Mouse (Mus musculus) NIH3T3 (cell line): Measurements from ENCODE around the gene Msi2.

Source experiments
- DNase-seq: peaks from one replicate; pipeline ENCODE4 v3.0.0-alpha.2; 2012; ENCODE audit warnings: low read depth

Gene Msi2

GRCm38 (mm10) chr11:88560634-88561033 is 157.7 kb downstream of the Msi2 start:
- no peak for DNase-seq

DNA sequence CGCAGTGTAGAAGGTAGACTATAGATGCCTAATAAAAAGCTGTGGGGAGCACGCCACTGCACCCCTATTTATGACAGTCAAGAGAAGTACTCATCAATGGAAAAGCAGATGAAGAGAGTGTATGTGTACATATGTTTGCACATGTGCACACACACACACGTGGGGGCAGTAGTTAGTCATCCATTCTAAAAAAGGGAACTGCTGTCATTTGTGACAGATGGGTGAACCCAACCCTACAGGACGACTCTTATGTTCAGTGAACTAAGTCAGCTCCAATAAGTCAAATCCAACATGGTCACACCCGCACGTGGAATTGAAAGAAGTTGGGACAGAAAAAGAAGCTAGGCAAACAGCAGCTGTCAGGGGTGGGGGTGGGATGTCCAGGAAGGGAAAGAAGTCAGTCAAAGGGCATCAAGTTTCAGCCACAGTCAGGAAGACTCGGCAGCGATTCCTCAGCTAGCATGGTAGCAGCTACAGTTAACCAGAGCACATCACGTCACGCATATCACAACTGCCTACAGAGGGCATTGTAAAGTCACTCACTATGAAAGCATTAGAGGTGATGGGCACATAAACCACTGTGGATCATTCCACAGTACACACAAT is 158.8 kb downstream of the Msi2 start:
- DNase-seq: no peak

DNA sequence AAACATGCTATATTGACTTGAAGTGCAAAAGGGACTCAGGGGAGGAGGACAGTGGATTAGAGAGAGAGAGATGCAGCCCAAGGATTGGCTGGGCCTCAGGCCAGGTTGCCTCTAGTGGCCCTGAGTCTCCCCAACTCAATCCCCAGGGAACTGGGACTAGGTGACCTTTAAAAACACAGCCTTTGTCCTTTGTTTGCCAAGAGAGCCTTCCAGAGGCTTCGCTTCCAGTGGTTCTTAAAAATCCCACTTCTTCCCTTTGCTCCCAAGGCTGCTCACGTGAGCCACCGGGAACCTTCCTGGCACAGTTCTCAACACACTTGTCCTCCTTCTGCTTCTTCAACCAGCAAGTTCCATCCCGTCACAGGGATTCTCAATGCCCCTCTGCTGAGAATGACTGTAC is 159.6 kb downstream of the Msi2 start:
- DNase-seq: no peak

- no peak for DNase-seq
Measured at GRCm38 (mm10) chr11:88557828-88558580, 160.3 kb downstream of the Msi2 start.

- no peak for DNase-seq
Measured at GRCm38 (mm10) chr11:88557116-88557768, 161.1 kb downstream of the Msi2 start.

DNA sequence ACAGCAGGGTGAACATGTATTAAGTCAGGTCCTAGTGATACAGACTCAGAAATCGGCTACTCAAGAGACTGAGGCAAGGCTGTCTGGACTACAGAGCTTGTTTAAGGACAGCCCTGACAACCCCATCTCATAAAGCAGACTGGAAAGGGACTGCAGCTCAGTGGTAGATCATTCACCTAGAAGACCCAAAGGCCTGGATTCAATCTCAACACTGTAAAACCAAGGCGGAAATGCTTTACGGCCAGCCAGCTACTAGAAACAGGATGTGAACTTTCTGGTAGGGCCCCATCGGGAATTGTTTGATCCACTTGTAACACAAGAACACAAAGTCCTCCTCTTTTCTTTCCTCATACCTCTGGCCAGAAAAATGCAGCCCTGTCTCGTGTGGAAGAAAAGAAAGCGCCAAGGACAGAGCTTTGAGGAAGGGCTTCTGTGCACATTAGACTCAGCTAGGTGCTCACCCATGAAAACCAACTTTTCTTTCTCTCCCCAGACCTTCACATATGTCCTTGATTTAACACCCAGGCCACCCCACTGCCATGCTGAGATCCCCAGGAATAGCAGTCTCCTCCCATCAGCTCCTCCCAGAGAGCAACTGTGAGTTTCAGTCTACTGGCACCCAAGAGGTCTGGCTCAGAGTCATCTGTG is 162.3 kb downstream of the Msi2 start:
- no peak for DNase-seq

- no peak for DNase-seq
Measured at GRCm38 (mm10) chr11:88555232-88555818, 163.0 kb downstream of the Msi2 start.

DNA sequence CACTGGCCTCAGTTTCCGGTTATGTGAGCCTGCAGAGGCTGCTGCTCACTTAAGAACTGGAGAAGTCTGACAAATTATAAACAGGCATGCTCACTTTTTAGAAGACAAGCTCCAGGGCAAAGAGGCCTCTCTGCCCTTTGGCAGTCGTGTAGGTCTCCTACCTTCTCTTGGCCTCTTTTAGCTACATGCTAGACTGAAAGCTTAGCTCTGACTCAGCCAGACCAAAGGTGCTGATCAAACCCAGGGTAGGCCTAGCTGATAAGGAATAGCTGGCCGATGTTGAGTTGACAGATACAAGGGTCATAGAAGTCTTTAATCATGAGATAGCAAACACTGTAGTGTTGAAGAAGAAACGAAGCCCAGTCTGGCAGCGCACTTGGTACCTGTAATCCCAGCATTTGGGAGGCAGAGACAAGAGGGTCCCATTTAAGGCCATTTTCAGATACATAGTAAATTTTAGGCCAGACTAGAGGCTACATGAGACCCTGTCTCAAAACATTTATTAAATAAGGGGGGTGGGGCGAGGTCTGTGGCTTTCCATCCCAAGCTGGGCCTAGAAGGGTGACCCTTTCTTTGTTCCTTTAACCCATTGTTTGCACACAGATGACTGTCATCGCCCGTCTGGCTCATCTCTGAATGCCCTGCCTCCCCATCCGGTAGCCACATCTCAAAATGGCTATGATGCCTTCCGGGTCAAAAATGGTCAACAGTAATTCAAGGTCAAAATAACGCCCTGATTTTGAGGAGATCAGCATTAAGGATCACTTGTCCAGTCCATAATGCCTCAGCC is 164.6 kb downstream of the Msi2 start:
- DNase-seq: no peak

DNA sequence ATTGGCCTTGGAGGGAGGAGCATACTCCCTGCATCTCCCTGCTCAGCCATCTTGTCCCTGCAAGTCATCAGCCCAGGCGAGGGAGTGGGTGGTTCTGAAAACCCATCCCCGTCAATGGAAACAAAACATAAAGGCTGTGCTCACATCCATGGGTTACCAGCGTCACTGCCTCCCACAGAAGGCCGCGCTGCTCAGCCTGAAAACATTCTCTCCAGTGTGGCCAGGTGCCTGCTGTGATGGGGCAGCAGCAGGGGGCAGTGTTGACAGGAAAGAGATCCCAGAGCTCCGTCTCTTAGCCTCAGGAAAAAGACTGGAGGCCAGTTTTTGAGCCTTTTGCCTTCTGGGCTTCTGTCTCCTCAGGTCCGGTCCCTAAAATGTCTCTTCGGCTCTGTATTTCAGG is 165.3 kb downstream of the Msi2 start:
- DNase-seq: peak; percentile 78

- DNase-seq: no peak
Measured at GRCm38 (mm10) chr11:88552385-88552784, 165.9 kb downstream of the Msi2 start.

GRCm38 (mm10) chr11:88551034-88551433 is 167.3 kb downstream of the Msi2 start:
- peak; percentile 41 for DNase-seq

DNA sequence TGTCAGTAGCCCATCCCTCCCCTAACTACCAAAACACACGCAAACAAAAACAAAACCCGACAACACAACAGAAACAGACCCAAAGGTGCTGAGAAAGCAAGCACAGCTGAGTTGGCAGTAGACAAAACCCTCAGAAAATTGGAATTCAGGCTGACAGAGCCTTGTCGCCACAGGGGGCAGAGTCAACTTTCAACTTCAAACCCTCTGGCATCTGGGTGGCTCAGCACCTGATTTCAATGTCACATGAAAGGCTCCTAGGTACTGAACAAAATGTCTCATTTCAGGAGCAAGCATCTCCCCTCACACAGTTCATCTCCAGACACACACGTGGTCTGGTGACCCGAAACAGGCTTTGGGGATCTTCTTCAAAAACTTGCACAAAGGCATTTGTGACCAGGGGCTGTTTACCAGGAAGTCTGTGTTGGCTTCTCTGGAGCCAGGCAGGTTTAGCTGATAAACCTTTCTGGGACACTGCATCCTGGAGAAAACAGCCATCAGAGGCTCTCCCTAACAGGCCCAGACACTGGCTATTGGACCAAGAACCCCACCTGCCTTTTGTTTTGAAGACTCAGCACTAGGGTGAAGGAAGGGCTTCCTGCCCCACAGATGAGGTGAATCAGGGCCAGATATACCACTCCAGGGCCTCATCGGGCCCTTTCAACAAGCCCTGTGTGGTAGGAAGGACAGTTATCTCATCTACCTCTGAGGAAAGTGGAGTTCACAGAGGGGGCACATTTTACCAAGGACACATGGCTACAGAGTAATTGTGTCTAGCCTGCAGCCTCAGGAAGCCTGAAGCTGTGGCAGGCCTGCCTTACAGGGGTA is 168.0 kb downstream of the Msi2 start:
- DNase-seq: no peak

DNA sequence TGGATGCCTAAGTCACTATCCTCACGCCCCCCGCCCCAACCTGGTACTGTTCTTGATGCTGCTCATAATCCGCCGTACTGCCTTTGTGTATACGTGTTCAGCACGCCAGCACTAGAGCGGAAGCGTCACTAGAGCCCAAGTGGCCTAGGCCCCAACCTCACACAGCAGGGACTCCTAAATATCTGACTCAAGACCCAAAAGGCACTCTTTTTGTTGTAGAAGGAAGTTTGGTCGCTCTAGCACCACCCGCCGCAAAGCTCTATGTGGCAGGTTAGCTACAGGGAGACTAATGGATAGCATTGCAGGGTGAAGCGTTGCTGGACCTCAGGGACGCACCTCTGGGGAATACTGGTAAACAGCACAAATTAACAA is 168.8 kb downstream of the Msi2 start:
- DNase-seq: no peak

- no peak for DNase-seq
Measured at GRCm38 (mm10) chr11:88548832-88549528, 169.3 kb downstream of the Msi2 start.

GRCm38 (mm10) chr11:88548423-88548822 is 169.9 kb downstream of the Msi2 start:
- DNase-seq: no peak

- no peak for DNase-seq
Measured at GRCm38 (mm10) chr11:88543771-88544170, 174.5 kb downstream of the Msi2 start.

DNA sequence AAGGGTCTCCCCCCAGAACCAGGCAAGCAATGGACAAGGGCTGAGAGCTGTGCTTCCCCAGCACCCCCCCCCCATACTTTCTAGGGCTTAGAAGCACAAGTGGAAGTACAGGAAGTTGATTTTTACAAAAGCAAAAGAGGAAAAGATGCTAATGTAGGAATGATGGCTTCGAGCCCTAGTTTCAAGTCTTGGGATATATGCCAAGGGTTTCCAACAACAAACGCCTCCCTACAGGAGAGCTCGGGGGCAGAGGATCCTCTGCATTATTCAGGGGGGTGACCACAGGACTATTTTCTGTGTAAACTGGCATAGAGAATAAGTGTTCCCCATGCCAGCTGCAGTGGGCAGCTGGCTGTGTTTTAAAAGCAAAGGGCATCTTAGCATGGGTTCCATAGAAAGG is 175.5 kb downstream of the Msi2 start:
- DNase-seq: no peak

DNA sequence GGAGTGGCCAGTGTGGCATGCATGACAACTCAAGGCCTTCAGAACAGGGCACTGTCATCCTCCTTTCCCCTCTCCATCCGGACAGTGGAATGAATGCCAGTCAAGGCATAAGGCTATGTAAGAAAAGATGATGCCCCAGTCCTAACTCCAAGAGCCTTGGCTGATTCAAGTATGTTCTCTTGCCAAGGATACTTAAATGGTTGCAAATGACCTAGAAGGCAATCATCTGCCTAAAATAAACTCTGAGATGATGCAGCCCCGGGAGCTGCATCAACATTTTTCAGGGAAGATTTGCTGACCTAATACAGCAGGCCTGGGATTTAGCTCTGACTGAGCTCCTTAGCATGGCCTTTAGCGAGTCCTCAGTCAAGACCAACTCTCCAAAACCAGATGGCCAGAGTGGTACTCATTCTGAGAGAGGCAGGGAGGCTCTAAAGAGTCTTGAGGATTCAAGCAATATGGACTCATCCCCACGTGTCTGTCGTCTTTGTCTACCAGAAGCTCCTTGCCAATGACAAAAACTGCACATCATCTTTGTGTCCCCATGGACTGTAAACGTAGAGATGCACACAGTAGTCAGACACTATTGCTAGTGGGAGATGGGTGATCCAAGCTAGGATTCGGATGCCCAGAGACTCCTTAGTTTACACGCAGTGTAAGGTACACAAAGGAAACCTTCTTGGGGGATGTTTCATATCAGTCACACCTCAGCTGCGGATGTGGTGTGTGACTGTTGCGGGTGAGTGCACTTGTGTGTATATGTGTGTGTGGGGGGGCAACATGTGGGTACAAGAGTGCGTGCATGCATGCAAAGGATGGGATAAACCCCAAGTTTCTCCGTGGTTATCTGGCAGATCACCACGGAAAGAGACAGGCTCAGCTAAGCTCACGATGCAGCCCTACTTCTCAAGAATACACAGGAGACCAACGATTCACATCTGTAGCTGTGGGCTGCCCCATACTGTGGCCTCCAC is 176.4 kb downstream of the Msi2 start:
- peak; percentile 47 for DNase-seq
